Mouse (Mus musculus) liver, embryonic 16.5 days (tissue): ENCODE data around the gene Coq2. TPM values are rescaled to one million over a fixed set of nuclear protein-coding genes. Genes with fewer than 3 reads are reported as not detected.
A peak's percentile ranks its signal among the peaks of the same experiment; 100 is the strongest.

ENCODE experiments used
- ATAC-seq: fragments of 200-750 bp; cut with Nextera tagmentation; 2 replicates; pipeline ENCODE4 v1.8.0; 2017; ENCODE audit warnings: low read depth, mild to moderate bottlenecking, moderate number of reproducible peaks, moderate library complexity
- H3K27ac ChIP-seq: fragments of 300-500 bp; sonication (generic); 2 replicates; pipeline ENCODE4 v1.5.1; 2014; ENCODE audit warnings: mild to moderate bottlenecking, low read length
- H3K27me3 ChIP-seq: fragments of 300-500 bp; sonication (generic); 2 replicates; pipeline ENCODE4 v1.6.1; 2014; ENCODE audit warnings: low read depth, low read length, mixed read lengths; ENCODE audit not compliant: control insufficient read depth, insufficient read depth
- H3K36me3 ChIP-seq: fragments of 300-500 bp; sonication (generic); 2 replicates; pipeline ENCODE4 v1.6.1; 2014; ENCODE audit warnings: mild to moderate bottlenecking; ENCODE audit not compliant: control insufficient read depth, insufficient read depth
- H3K4me1 ChIP-seq: fragments of 300-500 bp; sonication (generic); 2 replicates; pipeline ENCODE4 v1.6.1; 2014; ENCODE audit warnings: low read depth, low read length, mixed read lengths; ENCODE audit not compliant: control insufficient read depth
- H3K4me2 ChIP-seq: fragments of 300-500 bp; sonication (generic); 2 replicates; pipeline ENCODE4 v1.6.1; 2014; ENCODE audit warnings: low read depth, low read length, mixed read lengths
- H3K4me3 ChIP-seq: fragments of 300-500 bp; sonication (generic); 2 replicates; pipeline ENCODE4 v1.5.1; 2014; ENCODE audit warnings: low read depth, mild to moderate bottlenecking, low read length
- H3K9ac ChIP-seq: fragments of 300-500 bp; sonication (generic); 2 replicates; pipeline ENCODE4 v1.6.1; 2014; ENCODE audit warnings: low read depth, low read length
- H3K9me3 ChIP-seq: fragments of 300-500 bp; sonication (generic); replicated peaks from 2 replicates; pipeline ENCODE4 v1.6.1; 2016; ENCODE audit warnings: low read length; ENCODE audit not compliant: control insufficient read depth
- WGBS: fragments of 180-500 bp; shearing (Covaris S2); extraction: QIAGEN DNeasy Blood & Tissue Kit; methylation state at CpG from one replicate; pipeline ENCODE4 v1.1.7; 2014; ENCODE audit not compliant: insufficient replicate concordance; 5-methylcytosine and 5-hydroxymethylcytosine counted together
- polyA plus RNA-seq: library from polyadenylated mRNA; unstranded; fragments of >200 nt; fragmentation: Nextera tagmentation; extraction: Ambion mirVana; gene quantifications from 2 replicates; pipeline ENCODE4 v1.2.1, GENCODE M21; 2015

Gene Coq2
- polyA plus RNA-seq, 1 experiment from 2014 or later: 20.7 TPM

DNA sequence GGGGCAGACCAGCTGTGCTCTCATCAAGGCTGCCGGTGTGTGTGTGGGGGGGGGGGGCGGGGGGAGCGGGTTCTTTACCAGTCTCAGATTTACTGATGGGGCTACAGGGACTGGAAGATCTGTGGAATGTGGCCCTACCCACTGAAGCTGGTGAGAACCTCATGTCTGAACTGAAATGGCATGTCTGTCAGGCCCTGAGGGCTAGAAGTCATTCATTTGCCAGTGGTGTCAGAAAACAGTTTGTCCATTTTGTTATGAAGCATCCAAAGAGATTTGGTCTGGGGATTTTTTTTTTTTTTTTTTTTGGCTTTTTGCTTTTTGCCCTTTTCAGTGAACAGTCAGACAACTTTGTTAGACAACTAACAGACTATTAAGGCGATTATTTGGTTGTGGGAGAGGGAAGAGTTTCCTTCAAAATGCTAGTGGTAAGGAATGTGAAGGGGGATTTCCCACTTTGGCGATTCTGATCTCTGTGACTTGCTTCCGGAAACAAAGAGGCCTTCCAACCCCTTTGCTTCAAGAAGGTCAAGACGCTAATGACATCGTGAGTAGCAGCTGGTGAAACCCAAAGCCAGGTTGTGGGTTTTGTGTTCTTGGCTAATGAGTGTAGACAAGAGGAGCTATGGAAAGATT is 52.9 kb downstream of the Coq2 start:
- Histone ChIP-seq H3K36me3 (no peaks in the 10 kb centered on the region), H3K9ac (no peak overlapping the region), H3K27me3 (no peaks in the 10 kb centered on the region), H3K4me1 (peaks cover 8% of the 10 kb centered on the region), H3K4me2 (no peak overlapping the region), H3K4me3 (no peak overlapping the region), H3K27ac (no peak overlapping the region), H3K9me3 (no peaks in the 10 kb centered on the region)
- no peak for ATAC-seq
- 55% methylated on average over 7 of the region's 8 CpGs for WGBS

GRCm38 (mm10) chr5:100620952-100621351 is 54.0 kb downstream of the Coq2 start:
- H3K27me3 ChIP-seq: no peaks in the 10 kb centered on the region
- WGBS: 53% methylated on average over 9 of the region's 9 CpGs
- H3K27ac ChIP-seq: no peak overlapping the region
- no peak overlapping the region for H3K9ac ChIP-seq
- H3K36me3 ChIP-seq: no peaks in the 10 kb centered on the region
- no peaks in the 10 kb centered on the region for H3K9me3 ChIP-seq
- ATAC-seq: no peak
- H3K4me1 ChIP-seq: peaks cover 8% of the 10 kb centered on the region
- H3K4me3 ChIP-seq: no peak overlapping the region
- H3K4me2 ChIP-seq: no peak overlapping the region

GRCm38 (mm10) chr5:100619586-100620275 is 55.2 kb downstream of the Coq2 start:
- Histone ChIP-seq H3K9ac (no peak overlapping the region), H3K36me3 (no peaks in the 10 kb centered on the region), H3K27ac (no peak overlapping the region), H3K27me3 (no peaks in the 10 kb centered on the region), H3K4me2 (no peak overlapping the region), H3K4me3 (no peak overlapping the region), H3K4me1 (peaks cover 2% of the 10 kb centered on the region; the same call in 1 of the 2 replicates), H3K9me3 (no peaks in the 10 kb centered on the region)
- 79% methylated on average over 15 of the region's 15 CpGs for WGBS
- ATAC-seq: no peak

GRCm38 (mm10) chr5:100613896-100614768 is 60.8 kb downstream of the Coq2 start:
- no peaks in the 10 kb centered on the region for H3K36me3 ChIP-seq
- H3K4me2 ChIP-seq: no peak overlapping the region
- H3K27me3 ChIP-seq: no peaks in the 10 kb centered on the region
- H3K9ac ChIP-seq: no peak overlapping the region
- H3K27ac ChIP-seq: no peak overlapping the region
- no peak overlapping the region for H3K4me3 ChIP-seq
- ATAC-seq: no peak
- H3K4me1 ChIP-seq: no peaks in the 10 kb centered on the region; the same call in 1 of the 2 replicates
- 61% methylated on average over 17 of the region's 17 CpGs for WGBS
- H3K9me3 ChIP-seq: no peaks in the 10 kb centered on the region

GRCm38 (mm10) chr5:100607868-100608267 is 67.1 kb downstream of the Coq2 start:
- Histone ChIP-seq H3K27ac (no peak overlapping the region), H3K4me2 (no peak overlapping the region)
- peak; percentile 21; the same call in 1 of the 2 replicates for ATAC-seq

GRCm38 (mm10) chr5:100607090-100607762 is 67.7 kb downstream of the Coq2 start:
- Histone ChIP-seq H3K4me1 (peaks cover 2% of the 10 kb centered on the region), H3K27ac (no peak overlapping the region), H3K27me3 (no peaks in the 10 kb centered on the region), H3K9me3 (no peaks in the 10 kb centered on the region), H3K4me3 (no peak overlapping the region), H3K36me3 (no peaks in the 10 kb centered on the region), H3K9ac (no peak overlapping the region), H3K4me2 (no peak overlapping the region)
- WGBS: 55% methylated on average over 4 of the region's 4 CpGs
- ATAC-seq: no peak

More at GRCm38 (mm10) chr5:100607868-100608267, 67.1 kb downstream of the Coq2 start:
- Histone ChIP-seq H3K4me3 (no peak overlapping the region), H3K27me3 (no peaks in the 10 kb centered on the region), H3K4me1 (peaks cover 2% of the 10 kb centered on the region), H3K36me3 (no peaks in the 10 kb centered on the region), H3K9ac (no peak overlapping the region), H3K9me3 (no peaks in the 10 kb centered on the region)
- WGBS: 21% methylated on average over 9 of the region's 9 CpGs

- Histone ChIP-seq H3K27ac (peak overlapping the region; percentile 6; the same call in 1 of the 2 replicates), H3K4me3 (no peak overlapping the region), H3K36me3 (no peaks in the 10 kb centered on the region), H3K9ac (no peak overlapping the region), H3K27me3 (no peaks in the 10 kb centered on the region), H3K4me1 (peaks cover 2% of the 10 kb centered on the region), H3K4me2 (0 out of 2 replicates have a peak overlapping the region, but pooled peaks have one; percentile 6), H3K9me3 (no peaks in the 10 kb centered on the region)
- ATAC-seq: peak; percentile 56
- WGBS: 57% methylated on average over 9 of the region's 9 CpGs
Observed at GRCm38 (mm10) chr5:100605828-100606229, 69.1 kb downstream of the Coq2 start.
